ENCODE assay signal across 8 mouse cellular contexts in the genomic region with DNA sequence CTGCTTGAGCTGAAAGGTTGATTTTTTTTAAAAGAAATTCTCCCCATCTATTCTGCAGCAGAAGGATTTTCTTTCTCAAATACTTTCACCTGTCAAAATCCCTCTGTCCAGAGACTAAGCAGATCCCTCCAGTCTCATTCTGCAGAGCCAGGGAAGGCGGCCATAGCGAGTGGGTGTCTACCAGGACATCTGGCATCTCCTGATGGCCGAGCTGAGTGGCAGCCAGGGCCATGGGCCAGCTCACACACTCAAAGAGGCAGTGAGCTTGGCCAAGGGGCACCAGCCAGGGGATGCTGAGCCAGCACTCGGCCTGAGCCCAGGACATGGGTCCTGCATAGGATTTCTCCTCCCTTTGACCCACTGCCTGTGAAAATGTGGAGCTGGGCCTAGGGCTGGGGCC.
DNase-seq lines count a peak whose midpoint lies in the region; ATAC-seq and TF ChIP-seq lines count a peak whose summit lies in the region.

No protein-coding gene starts in this region.

- no peak overlapping the region for H3K9ac ChIP-seq in liver, adult 2 months (ENCODE audit: low read depth, low read length)
- H3K9ac ChIP-seq in liver, embryonic 11.5 days (ENCODE audit: low read depth, low read length): no peak overlapping the region
- H3K9ac ChIP-seq in heart, postnatal 0 days (replicated peaks; ENCODE audit: low read depth, low read length): no peak overlapping the region

- no peaks in the 10 kb centered on the region for H3K9me3 ChIP-seq in liver, embryonic 11.5 days (ENCODE audit: control insufficient read depth, low read length)
- H3K9me3 ChIP-seq in heart, postnatal 0 days (replicated peaks; ENCODE audit: control insufficient read depth, low read length): no peaks in the 10 kb centered on the region

- intact Hi-C loops in left cerebral cortex, postnatal 4 days (cut with DNase I): no loop called here

- WGBS in liver, adult 2 months: 50% methylated on average over 4 of the region's 4 CpGs
- WGBS in liver, embryonic 11.5 days: 63% methylated on average over 4 of the region's 4 CpGs
- WGBS in heart, postnatal 0 days: 28% methylated on average over 4 of the region's 4 CpGs

- no peak overlapping the region for H3K4me3 ChIP-seq in liver, adult 2 months (ENCODE audit: insufficient read depth, low read depth, low read length)
- H3K4me3 ChIP-seq in liver, embryonic 11.5 days (ENCODE audit: low read depth, low read length): no peak overlapping the region
- no peak overlapping the region for H3K4me3 ChIP-seq in heart, postnatal 0 days (ENCODE audit: low read depth, low read length)

- no peak for TF ChIP-seq POLR2A in liver, adult 2 months (IDR thresholded peaks at IDR 0.05; ENCODE audit: extremely low read depth, insufficient read depth, low read length)

- no peaks in the 10 kb centered on the region for H3K4me1 ChIP-seq in liver, adult 2 months (ENCODE audit: control insufficient read depth, insufficient read depth, low read length)
- no peaks in the 10 kb centered on the region for H3K4me1 ChIP-seq in liver, embryonic 11.5 days (replicated peaks; ENCODE audit: control insufficient read depth, insufficient read depth, low read length)
- 0 out of 2 replicates have a peak, but pooled peaks cover 7% of the 10 kb centered on the region for H3K4me1 ChIP-seq in heart, postnatal 0 days (ENCODE audit: control insufficient read depth, insufficient read depth)

- H3K4me2 ChIP-seq in liver, embryonic 11.5 days: no peak overlapping the region
- H3K4me2 ChIP-seq in heart, postnatal 0 days (ENCODE audit: low read depth, low read length): no peak overlapping the region

- H3K27ac ChIP-seq in liver, adult 2 months (replicated peaks; ENCODE audit: insufficient read depth, low read depth, low read length): no peak overlapping the region
- no peak overlapping the region for H3K27ac ChIP-seq in liver, embryonic 11.5 days (ENCODE audit: low read depth, low read length)
- no peak overlapping the region for H3K27ac ChIP-seq in heart, postnatal 0 days (ENCODE audit: low read depth)

- no peaks in the 10 kb centered on the region for H3K27me3 ChIP-seq in liver, adult 2 months (ENCODE audit: control insufficient read depth, insufficient read depth, low read length)
- no peaks in the 10 kb centered on the region for H3K27me3 ChIP-seq in liver, embryonic 11.5 days (replicated peaks; ENCODE audit: control insufficient read depth, insufficient read depth, low read length)
- 0 out of 2 replicates have a peak, but pooled peaks cover 11% of the 10 kb centered on the region for H3K27me3 ChIP-seq in heart, postnatal 0 days (ENCODE audit: control insufficient read depth, insufficient read depth, low read length)

- no peaks in the 10 kb centered on the region for H3K36me3 ChIP-seq in liver, adult 2 months (ENCODE audit: control insufficient read depth, insufficient read depth, low read length)
- H3K36me3 ChIP-seq in liver, embryonic 11.5 days (ENCODE audit: control insufficient read depth, insufficient read depth, low read length): no peaks in the 10 kb centered on the region
- no peaks in the 10 kb centered on the region for H3K36me3 ChIP-seq in heart, postnatal 0 days (replicated peaks; ENCODE audit: control insufficient read depth, insufficient read depth, low read length)

- H3K79me2 ChIP-seq in liver, adult 2 months (ENCODE audit: control insufficient read depth, insufficient read depth, low read length): no peaks in the 10 kb centered on the region

- no peak for ATAC-seq in liver, embryonic 11.5 days (replicated peaks; ENCODE audit: low FRiP score)
- peak; percentile 43 for ATAC-seq in heart, postnatal 0 days (ENCODE audit: insufficient read depth, low read depth)
- ATAC-seq in monocyte, adult 5-6 weeks (replicated peaks; ENCODE audit: insufficient number of reproducible peaks, low FRiP score, low TSS enrichment, poor library complexity, severe bottlenecking): no peak

- DNase-seq in liver, adult 2 months (ENCODE audit: extremely low read depth, low read depth, low spot score): peak; percentile 60
- no peak for DNase-seq in liver, embryonic 11.5 days (ENCODE audit: low spot score)
- DNase-seq in cerebellum, postnatal 4 days (ENCODE audit: low spot score in 2 of 2): peak; percentile 49 to 81
- DNase-seq in heart, postnatal 0 days (ENCODE audit: low spot score): no peak
- DNase-seq in left cerebral cortex, postnatal 4 days: peak; percentile 96
- DNase-seq in spleen, postnatal 14 days (ENCODE audit: low spot score in 2 of 2): no peak
- no peak for DNase-seq in natural killer cell, adult 2 months (ENCODE audit: low spot score in 2 of 2)

- no peak for TF ChIP-seq CTCF in liver, adult 2 months (IDR thresholded peaks at IDR 0.05; ENCODE audit: low read depth, low read length)
- TF ChIP-seq CTCF in heart, postnatal 0 days (IDR thresholded peaks at IDR 0.05; ENCODE audit: low read depth): no peak

- no peak for TF ChIP-seq EP300 in heart, postnatal 0 days (IDR thresholded peaks at IDR 0.05; ENCODE audit: low read depth)

Comparison
In these comparisons a context has a peak if more than half of its experiments do, and no peak if none do; other contexts are left out.
1. DNase-seq: peak in liver, adult 2 months (single experiment), cerebellum, postnatal 4 days (2 of 2) and left cerebral cortex, postnatal 4 days (single experiment); none in liver, embryonic 11.5 days (single experiment), heart, postnatal 0 days (single experiment), spleen, postnatal 14 days (0 of 2) and natural killer cell, adult 2 months (0 of 2).